Mouse (Mus musculus) testis, adult 2 months (tissue): Measurements from ENCODE around the gene Ryr3.

Experiments
- CTCF ChIP-seq: fragments of 200-500 bp; IDR thresholded peaks from 2 replicates; pipeline ENCODE4 v1.5.1; 2012; ENCODE audit warnings: low read depth, mild to moderate bottlenecking, inconsistent platforms, low read length, moderate library complexity; ENCODE audit not compliant: control insufficient read depth, insufficient read depth, insufficient replicate concordance
- POLR2A ChIP-seq: fragments of 200-500 bp; IDR thresholded peaks from 2 replicates; pipeline ENCODE4 v1.6.1; 2012; ENCODE audit warnings: low read depth, mild to moderate bottlenecking, inconsistent platforms, low read length, moderate library complexity; ENCODE audit not compliant: control insufficient read depth

GRCm38 (mm10) chr2:112677246-112677645, 539.6 kb downstream of the Ryr3 start:
- TF ChIP-seq CTCF (no peak), POLR2A (no peak)
